Mouse (Mus musculus) limb, embryonic 11.5 days (tissue): ENCODE data around the gene Zfhx3. TPM values are rescaled to one million over a fixed set of nuclear protein-coding genes. Genes with fewer than 3 reads are reported as not detected.

Experiments used
- ATAC-seq: fragments of 200-750 bp; cut with Nextera tagmentation; 2 replicates; pipeline ENCODE4 v1.8.0; 2017; ENCODE audit warnings: low read depth; ENCODE audit not compliant: insufficient number of reproducible peaks, low FRiP score, low TSS enrichment
- DNase-seq: peaks from one replicate; pipeline ENCODE4 v3.0.0-alpha.2; 2015; ENCODE audit warnings: low spot score
- H3K27ac ChIP-seq: fragments of 300-500 bp; sonication (generic); replicated peaks from 2 replicates; pipeline ENCODE4 v1.5.1; 2014; ENCODE audit warnings: low read depth, mild to moderate bottlenecking, low read length
- H3K27me3 ChIP-seq: fragments of 300-500 bp; sonication (generic); 2 replicates; pipeline ENCODE4 v1.6.1; 2014; ENCODE audit warnings: mild to moderate bottlenecking, low read length, mixed read lengths; ENCODE audit not compliant: control insufficient read depth, insufficient read depth
- H3K36me3 ChIP-seq: fragments of 300-500 bp; sonication (generic); 2 replicates; pipeline ENCODE4 v1.6.1; 2014; ENCODE audit warnings: mild to moderate bottlenecking, low read length, moderate library complexity, mixed read lengths; ENCODE audit not compliant: control insufficient read depth, insufficient read depth
- H3K4me1 ChIP-seq: fragments of 300-500 bp; sonication (generic); 2 replicates; pipeline ENCODE4 v1.6.1; 2014; ENCODE audit warnings: low read length, mixed read lengths; ENCODE audit not compliant: control insufficient read depth, insufficient read depth
- H3K4me2 ChIP-seq: fragments of 300-500 bp; sonication (generic); 2 replicates; pipeline ENCODE4 v1.6.1; 2014; ENCODE audit warnings: low read depth, mild to moderate bottlenecking, moderate library complexity; ENCODE audit not compliant: severe bottlenecking
- H3K4me3 ChIP-seq: fragments of 300-500 bp; sonication (generic); 2 replicates; pipeline ENCODE4 v1.5.1; 2014; ENCODE audit warnings: low read depth, low read length
- H3K9ac ChIP-seq: fragments of 300-500 bp; sonication (generic); 2 replicates; pipeline ENCODE4 v1.6.1; 2014; ENCODE audit warnings: mild to moderate bottlenecking, low read length
- H3K9me3 ChIP-seq: fragments of 300-500 bp; sonication (generic); 2 replicates; pipeline ENCODE4 v1.6.1; 2016; ENCODE audit warnings: low read length; ENCODE audit not compliant: control insufficient read depth
- WGBS: fragments of 180-500 bp; shearing (Covaris S2); extraction: QIAGEN DNeasy Blood & Tissue Kit; methylation state at CpG from one replicate; pipeline ENCODE4 v1.1.7; 2014; 5-methylcytosine and 5-hydroxymethylcytosine counted together
- polyA plus RNA-seq: library from polyadenylated mRNA; unstranded; fragments of >200 nt; fragmentation: Nextera tagmentation; extraction: Ambion mirVana; gene quantifications from 2 replicates; pipeline ENCODE4 v1.2.1, GENCODE M21; 2014

Gene Zfhx3
- polyA plus RNA-seq, 1 experiment from 2014 or later = 36.4 TPM

DNA sequence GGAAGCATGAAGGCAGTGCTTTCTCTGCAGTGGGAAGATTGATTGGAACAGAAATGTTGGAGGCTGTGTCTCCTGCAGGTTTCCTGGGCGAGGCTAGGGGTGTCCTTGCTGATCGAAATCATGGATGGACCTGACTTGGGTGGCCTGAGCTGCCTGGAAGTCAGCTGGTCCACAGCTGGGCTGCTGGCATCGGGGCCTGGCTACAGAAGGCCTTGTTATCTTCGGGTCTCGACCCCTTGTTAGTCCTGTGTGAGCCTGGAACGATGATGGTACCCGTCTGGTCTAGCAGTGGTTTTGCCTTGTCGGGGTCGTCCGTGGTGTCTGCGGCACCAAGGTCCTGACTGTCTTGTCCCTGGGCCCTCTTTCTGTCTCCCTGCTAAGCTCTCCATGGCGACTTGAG is 870.9 kb downstream of the Zfhx3 start:
- ATAC-seq (no peak), DNase-seq (no peak)
- H3K4me3 ChIP-seq = no peak overlapping the region
- WGBS = 52% methylated on average over 12 of the region's 12 CpGs
- H3K4me2 ChIP-seq = no peak overlapping the region
- H3K9me3 ChIP-seq = no peaks in the 10 kb centered on the region
- H3K27ac ChIP-seq = no peak overlapping the region
- no peaks in the 10 kb centered on the region for H3K27me3 ChIP-seq
- no peak overlapping the region for H3K9ac ChIP-seq
- H3K4me1 ChIP-seq = peaks cover 18% of the 10 kb centered on the region
- H3K36me3 ChIP-seq = no peaks in the 10 kb centered on the region; the same call in 1 of the 2 replicates

DNA sequence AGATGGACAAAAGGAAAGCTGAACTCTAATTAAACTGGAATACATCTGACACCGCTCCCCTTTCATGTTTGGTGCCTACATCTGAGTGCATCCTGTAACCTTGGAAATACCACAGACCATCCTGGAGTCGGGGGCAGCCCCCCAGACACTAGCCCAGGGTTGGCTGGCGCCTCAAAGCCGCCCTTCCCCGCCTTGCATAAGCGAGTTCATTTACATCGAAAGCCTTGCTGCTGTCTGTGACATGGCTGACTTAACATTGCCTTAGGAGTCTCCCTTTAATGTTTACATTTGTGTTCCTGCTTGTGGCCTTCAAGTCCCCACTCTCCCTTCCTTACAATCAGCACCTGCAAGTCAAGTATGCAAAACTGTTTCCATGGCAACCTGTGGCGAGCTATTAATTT is 876.8 kb downstream of the Zfhx3 start:
- Histone ChIP-seq H3K36me3 (peaks cover 2% of the 10 kb centered on the region; the same call in 1 of the 2 replicates), H3K4me1 (peaks cover 23% of the 10 kb centered on the region), H3K4me3 (no peak overlapping the region), H3K27me3 (no peaks in the 10 kb centered on the region), H3K27ac (0 out of 2 replicates have a peak overlapping the region, but pooled peaks have one; percentile 18), H3K4me2 (no peak overlapping the region), H3K9ac (no peak overlapping the region), H3K9me3 (no peaks in the 10 kb centered on the region)
- WGBS = 16% methylated on average over 8 of the region's 8 CpGs
- ATAC-seq = no peak
- DNase-seq = no peak

DNA sequence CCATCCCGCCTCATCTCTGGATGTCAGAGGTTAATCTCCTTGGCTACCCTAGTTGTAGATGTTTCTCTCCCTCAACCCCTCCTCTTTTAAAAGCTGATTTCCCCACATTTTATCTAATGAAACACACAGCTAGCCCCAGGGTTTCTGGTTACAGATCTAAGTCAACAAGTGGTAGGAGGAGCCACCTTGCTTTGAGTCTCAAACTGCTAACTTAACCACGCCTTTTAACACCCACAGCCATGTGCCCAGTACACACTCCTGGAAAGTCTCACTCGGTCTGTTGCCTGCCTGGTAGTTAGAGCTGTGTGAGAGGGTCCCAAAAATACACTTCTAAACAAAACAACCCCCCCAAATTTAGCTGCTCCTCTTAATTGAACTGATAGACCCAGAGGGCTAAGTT is 877.4 kb downstream of the Zfhx3 start:
- H3K9me3 ChIP-seq = no peaks in the 10 kb centered on the region
- H3K36me3 ChIP-seq = peaks cover 2% of the 10 kb centered on the region; the same call in 1 of the 2 replicates
- 5% methylated on average over 3 of the region's 3 CpGs for WGBS
- DNase-seq (peak; percentile 48), ATAC-seq (no peak)
- peak overlapping the region; percentile 30; the same call in 1 of the 2 replicates for H3K4me2 ChIP-seq
- H3K27me3 ChIP-seq = no peaks in the 10 kb centered on the region
- peaks cover 23% of the 10 kb centered on the region for H3K4me1 ChIP-seq
- H3K4me3 ChIP-seq = no peak overlapping the region
- H3K9ac ChIP-seq = no peak overlapping the region
- H3K27ac ChIP-seq = no peak overlapping the region

DNA sequence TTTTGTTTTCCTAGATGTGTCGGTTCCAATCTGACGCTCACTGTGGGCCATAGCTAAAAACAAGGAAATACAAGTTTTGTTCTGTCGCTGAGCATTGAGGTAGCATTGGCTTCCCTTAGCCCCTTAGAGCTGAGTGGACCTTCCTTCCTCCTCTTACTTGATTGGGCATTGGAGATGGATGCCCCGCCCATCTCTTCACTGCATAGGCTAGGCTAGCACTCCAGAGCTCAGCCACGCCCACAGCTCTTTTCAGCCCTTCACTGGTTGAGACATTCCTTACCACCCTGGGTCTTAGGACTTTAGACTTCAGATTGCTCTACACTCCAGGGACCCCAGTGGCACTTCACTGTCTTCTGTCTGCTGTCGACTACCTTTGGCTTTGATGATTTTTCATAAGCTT is 878.2 kb downstream of the Zfhx3 start:
- Histone ChIP-seq H3K4me3 (0 out of 2 replicates have a peak overlapping the region, but pooled peaks have one; percentile 0), H3K9me3 (no peaks in the 10 kb centered on the region), H3K4me1 (peaks cover 23% of the 10 kb centered on the region), H3K36me3 (peaks cover 2% of the 10 kb centered on the region; the same call in 1 of the 2 replicates), H3K9ac (no peak overlapping the region), H3K27me3 (no peaks in the 10 kb centered on the region), H3K27ac (no peak overlapping the region), H3K4me2 (peak overlapping the region; percentile 30; the same call in 1 of the 2 replicates)
- WGBS = 18% methylated on average over 6 of the region's 6 CpGs
- ATAC-seq = peak; percentile 63; the same call in 1 of the 2 replicates
- peak; percentile 60 for DNase-seq

DNA sequence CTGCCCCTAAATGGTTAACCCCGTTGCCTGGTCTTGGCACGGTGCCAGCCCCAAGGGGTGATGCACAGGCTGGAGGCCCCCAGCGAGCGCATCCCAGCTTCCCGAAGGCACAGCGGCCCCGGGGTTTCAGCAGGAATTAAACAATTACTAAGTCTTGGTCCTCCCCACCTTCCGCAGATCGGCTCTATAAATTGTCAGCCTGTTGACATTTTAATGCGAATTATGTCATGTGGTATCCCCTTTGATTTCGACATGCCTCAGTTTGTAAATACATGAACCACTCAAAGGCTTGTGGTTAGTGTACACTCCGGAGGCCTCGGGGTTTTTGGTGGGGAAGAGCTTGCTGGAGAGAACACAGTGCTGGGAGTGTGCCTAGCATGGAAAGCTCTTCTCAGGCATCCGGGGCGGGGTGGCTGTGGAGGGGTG is 880.4 kb downstream of the Zfhx3 start:
- H3K9me3 ChIP-seq = no peaks in the 10 kb centered on the region
- H3K27me3 ChIP-seq = no peaks in the 10 kb centered on the region
- DNase-seq (no peak), ATAC-seq (no peak)
- WGBS = 76% methylated on average over 15 of the region's 15 CpGs
- no peak overlapping the region for H3K4me2 ChIP-seq
- H3K4me1 ChIP-seq = peaks cover 34% of the 10 kb centered on the region
- H3K4me3 ChIP-seq = no peak overlapping the region
- H3K27ac ChIP-seq = no peak overlapping the region
- H3K36me3 ChIP-seq = peaks cover 2% of the 10 kb centered on the region; the same call in 1 of the 2 replicates
- no peak overlapping the region for H3K9ac ChIP-seq

DNA sequence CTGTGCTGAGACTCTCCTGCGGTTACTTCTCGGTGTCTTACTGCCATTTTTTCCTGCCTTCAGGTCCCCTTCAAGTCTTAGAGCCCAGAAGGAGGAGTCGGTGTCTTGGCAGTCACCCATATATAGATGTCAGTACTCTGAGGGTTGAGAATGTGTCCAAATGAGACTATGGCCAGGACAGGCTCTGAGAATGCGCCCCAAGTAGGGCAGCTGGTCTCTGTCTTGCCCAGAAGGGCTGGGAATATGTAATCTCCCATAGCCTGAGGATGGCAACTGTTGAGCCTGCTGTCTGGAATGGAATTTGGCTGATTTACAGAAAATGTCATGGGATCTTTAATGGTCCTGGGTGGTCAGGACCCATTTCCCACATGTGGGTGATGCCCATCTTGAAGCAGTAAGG is 881.6 kb downstream of the Zfhx3 start:
- no peaks in the 10 kb centered on the region for H3K9me3 ChIP-seq
- no peak overlapping the region for H3K4me3 ChIP-seq
- H3K27ac ChIP-seq = no peak overlapping the region
- WGBS = 93% methylated on average over 4 of the region's 4 CpGs
- H3K4me1 ChIP-seq = peaks cover 34% of the 10 kb centered on the region
- H3K9ac ChIP-seq = no peak overlapping the region
- DNase-seq (no peak), ATAC-seq (no peak)
- no peak overlapping the region for H3K4me2 ChIP-seq
- peaks cover 2% of the 10 kb centered on the region; the same call in 1 of the 2 replicates for H3K36me3 ChIP-seq
- H3K27me3 ChIP-seq = no peaks in the 10 kb centered on the region

DNA sequence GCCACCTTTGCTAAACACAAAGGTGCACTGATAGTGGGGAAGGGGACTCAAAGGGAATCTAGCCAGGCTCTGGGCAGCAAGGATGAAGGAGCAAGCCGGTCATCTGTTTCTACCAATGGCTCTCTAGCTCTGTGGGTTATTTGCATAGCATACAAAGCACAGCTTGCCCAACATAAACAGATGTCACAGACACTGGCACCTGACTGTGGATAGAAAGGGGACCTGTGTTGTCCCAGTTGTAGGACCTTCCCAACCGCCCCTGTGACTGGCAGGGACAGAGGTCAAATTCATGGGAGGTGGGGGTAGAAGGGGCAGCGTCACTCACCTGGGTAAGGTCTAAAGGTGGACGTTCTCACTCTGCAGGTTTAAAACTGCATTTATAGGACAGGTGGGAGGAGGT is 884.0 kb downstream of the Zfhx3 start:
- Histone ChIP-seq H3K4me3 (no peak overlapping the region), H3K27ac (no peak overlapping the region), H3K4me1 (peaks cover 32% of the 10 kb centered on the region), H3K4me2 (no peak overlapping the region), H3K9ac (no peak overlapping the region), H3K36me3 (peaks cover 2% of the 10 kb centered on the region; the same call in 1 of the 2 replicates), H3K27me3 (no peaks in the 10 kb centered on the region), H3K9me3 (no peaks in the 10 kb centered on the region)
- no peak for DNase-seq
- 66% methylated on average over 4 of the region's 4 CpGs for WGBS
- no peak for ATAC-seq

DNA sequence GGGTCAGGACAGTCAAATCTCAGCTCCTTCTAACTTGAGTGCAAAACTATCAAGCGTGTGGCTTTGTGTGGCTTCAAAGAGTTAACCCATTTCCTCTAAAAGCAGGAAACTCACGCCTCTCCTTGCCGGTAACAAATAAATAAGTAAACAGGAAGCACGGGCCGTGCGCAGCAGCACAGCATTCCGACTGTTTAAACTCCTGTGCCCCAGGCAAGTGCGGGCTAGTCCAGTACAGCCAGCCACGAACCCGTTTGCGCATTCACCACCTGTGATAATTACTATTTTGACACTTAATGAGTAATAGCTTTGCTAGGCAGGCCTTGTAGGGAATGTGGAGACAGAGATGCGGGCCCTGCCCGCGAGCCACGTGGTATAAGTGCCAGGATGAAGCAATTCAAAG is 885.0 kb downstream of the Zfhx3 start:
- no peaks in the 10 kb centered on the region for H3K9me3 ChIP-seq
- no peak overlapping the region for H3K9ac ChIP-seq
- no peak overlapping the region for H3K4me3 ChIP-seq
- DNase-seq = peak; percentile 49
- no peak for ATAC-seq
- no peaks in the 10 kb centered on the region for H3K27me3 ChIP-seq
- WGBS = 53% methylated on average over 15 of the region's 15 CpGs
- peaks cover 2% of the 10 kb centered on the region; the same call in 1 of the 2 replicates for H3K36me3 ChIP-seq
- H3K4me2 ChIP-seq = no peak overlapping the region
- H3K4me1 ChIP-seq = peaks cover 29% of the 10 kb centered on the region
- no peak overlapping the region for H3K27ac ChIP-seq

DNA sequence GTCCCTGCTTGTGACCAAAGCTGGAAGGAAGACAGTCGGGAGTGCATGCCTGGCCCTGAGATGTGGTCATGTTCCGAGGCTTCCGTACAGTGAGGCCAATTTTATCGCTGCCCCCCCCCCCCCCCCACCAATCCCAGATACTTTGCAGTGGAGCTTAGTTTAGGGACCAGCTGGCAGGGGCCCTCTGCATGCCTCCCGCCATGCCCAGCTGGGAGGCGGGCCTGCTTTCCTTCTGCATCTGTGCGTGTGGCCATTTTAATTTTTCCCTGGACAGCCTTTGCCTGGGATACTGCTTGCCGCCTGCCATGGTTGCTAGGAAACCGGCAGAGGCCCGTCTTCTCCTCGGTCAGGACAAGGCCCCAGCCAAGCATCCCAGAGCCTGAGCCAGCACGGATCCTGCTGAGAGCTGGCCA is 886.9 kb downstream of the Zfhx3 start:
- 38% methylated on average over 12 of the region's 12 CpGs for WGBS
- Histone ChIP-seq H3K4me1 (peaks cover 26% of the 10 kb centered on the region), H3K9ac (no peak overlapping the region)

More for the DNA sequence above, 886.9 kb downstream of the Zfhx3 start:
- Histone ChIP-seq H3K36me3 (no peaks in the 10 kb centered on the region), H3K27me3 (no peaks in the 10 kb centered on the region), H3K4me2 (no peak overlapping the region), H3K4me3 (no peak overlapping the region), H3K9me3 (no peaks in the 10 kb centered on the region), H3K27ac (no peak overlapping the region)
- ATAC-seq = peak; percentile 70
- peak; percentile 65 for DNase-seq
